Mouse (Mus musculus) cerebellum, adult 2 months (tissue): ENCODE results near the gene Kpna2.

ENCODE experiments used
- CTCF ChIP-seq: fragments of 200-500 bp; IDR thresholded peaks from 2 replicates; pipeline ENCODE4 v1.5.1; 2011; ENCODE audit warnings: low read depth, mild to moderate bottlenecking, control low read depth, low read length, moderate library complexity, borderline replicate concordance; ENCODE audit not compliant: insufficient read depth
- POLR2A ChIP-seq: fragments of 200-500 bp; IDR thresholded peaks from 2 replicates; pipeline ENCODE4 v1.6.1; 2011; ENCODE audit warnings: low read length, control low read depth, borderline replicate concordance; ENCODE audit not compliant: insufficient read depth

- TF ChIP-seq POLR2A: no peak
- TF ChIP-seq CTCF: no peak
Measured at GRCm38 (mm10) chr11:106975419-106976177, 23.7 kb downstream of the Kpna2 start.
